Mouse (Mus musculus) erythroblast, embryonic 14.5 days (primary cell): ENCODE results near the gene Pitpnm1. TPM values are rescaled to one million over a fixed set of nuclear protein-coding genes. Genes with fewer than 3 reads are reported as not detected.

Source experiments
- H3K27me3 ChIP-seq: 2 replicates; pipeline ENCODE4 v1.6.1; 2012; ENCODE audit warnings: inconsistent platforms; ENCODE audit not compliant: control insufficient read depth
- H3K36me3 ChIP-seq: 2 replicates; pipeline ENCODE4 v1.6.1; 2012; ENCODE audit warnings: mild to moderate bottlenecking, inconsistent platforms; ENCODE audit not compliant: control insufficient read depth
- H3K4me1 ChIP-seq: 2 replicates; pipeline ENCODE4 v1.6.1; 2012; ENCODE audit warnings: inconsistent platforms; ENCODE audit not compliant: control insufficient read depth
- H3K4me3 ChIP-seq: replicated peaks from 2 replicates; pipeline ENCODE3; 2012; ENCODE audit warnings: moderate library complexity, mild to moderate bottlenecking, inconsistent platforms
- H3K9me3 ChIP-seq: 2 replicates; pipeline ENCODE4 v1.6.1; 2012; ENCODE audit warnings: low read length, inconsistent platforms, mixed read lengths; ENCODE audit not compliant: control insufficient read depth
- GATA1 ChIP-seq: IDR thresholded peaks from 2 replicates; pipeline ENCODE4 v1.6.1; 2012; ENCODE audit warnings: low read length, inconsistent platforms, mixed read lengths
- TAL1 ChIP-seq: IDR thresholded peaks from 3 replicates; pipeline ENCODE4 v1.6.1; 2012; ENCODE audit warnings: low read length, inconsistent platforms, mixed read lengths
- polyA plus RNA-seq: library from polyadenylated mRNA; stranded (reverse); fragments of >175 nt; gene quantifications from 2 replicates; pipeline ENCODE4 v1.2.3, GENCODE M21; 2012

The Pitpnm1 gene
- polyA plus RNA-seq, result 0.66 and 0.94 TPM in 2 replicates

- Histone ChIP-seq H3K36me3 (peaks cover 14% of the 10 kb centered on the region), H3K9me3 (peaks cover 8% of the 10 kb centered on the region; the same call in 1 of the 2 replicates)
- TF ChIP-seq TAL1 (no peak), GATA1 (no peak)
Measured at GRCm38 (mm10) chr19:4099837-4100717, at the start of gene Pitpnm1. Pitpnm1 (plus strand) TSS chr19:4099998.

DNA sequence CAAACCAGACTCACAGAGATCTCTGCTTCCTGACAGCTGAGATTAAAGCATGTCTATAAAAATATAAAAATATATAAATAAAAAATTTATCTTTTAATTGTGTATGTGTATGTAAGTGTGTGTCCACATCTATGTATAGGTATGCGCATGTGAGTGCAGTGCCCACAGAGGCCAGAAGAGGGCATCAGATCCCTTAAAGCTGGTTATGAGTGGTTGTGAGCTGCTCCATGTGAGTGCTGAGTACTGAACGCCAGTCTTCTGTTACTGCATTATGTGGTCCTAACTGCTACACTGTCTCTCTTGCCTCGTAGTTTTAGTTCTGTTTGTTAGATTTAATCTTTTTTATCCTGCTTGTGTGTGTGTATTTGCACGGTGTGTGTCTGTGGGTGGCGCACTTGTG is 48.8 kb upstream of the Pitpnm1 start:
- Histone ChIP-seq H3K36me3 (peaks cover 4% of the 10 kb centered on the region), H3K4me3 (no peak overlapping the region), H3K4me1 (peaks cover 39% of the 10 kb centered on the region), H3K9me3 (peaks cover 5% of the 10 kb centered on the region), H3K27me3 (no peaks in the 10 kb centered on the region)
- TF ChIP-seq GATA1 (no peak), TAL1 (no peak)

More at GRCm38 (mm10) chr19:4099837-4100717, at the start of gene Pitpnm1:
- Histone ChIP-seq H3K4me1 (peaks cover 52% of the 10 kb centered on the region), H3K27me3 (peaks cover 46% of the 10 kb centered on the region), H3K4me3 (peak within 1 kb of the TSS; percentile 83)

GRCm38 (mm10) chr19:4051741-4052515 is 47.9 kb upstream of the Pitpnm1 start:
- H3K4me3 ChIP-seq, result no peak overlapping the region
- H3K36me3 ChIP-seq, result peaks cover 4% of the 10 kb centered on the region
- no peak for TF ChIP-seq TAL1
- TF ChIP-seq GATA1, result no peak
- H3K9me3 ChIP-seq, result peaks cover 5% of the 10 kb centered on the region
- no peaks in the 10 kb centered on the region for H3K27me3 ChIP-seq
- H3K4me1 ChIP-seq, result peaks cover 38% of the 10 kb centered on the region

GRCm38 (mm10) chr19:4052516-4053030 is 47.2 kb upstream of the Pitpnm1 start:
- no peak overlapping the region for H3K4me3 ChIP-seq
- peaks cover 5% of the 10 kb centered on the region for H3K9me3 ChIP-seq
- peaks cover 7% of the 10 kb centered on the region for H3K36me3 ChIP-seq
- no peaks in the 10 kb centered on the region for H3K27me3 ChIP-seq
- H3K4me1 ChIP-seq, result peaks cover 36% of the 10 kb centered on the region
- TF ChIP-seq TAL1, result no peak
- TF ChIP-seq GATA1, result no peak

DNA sequence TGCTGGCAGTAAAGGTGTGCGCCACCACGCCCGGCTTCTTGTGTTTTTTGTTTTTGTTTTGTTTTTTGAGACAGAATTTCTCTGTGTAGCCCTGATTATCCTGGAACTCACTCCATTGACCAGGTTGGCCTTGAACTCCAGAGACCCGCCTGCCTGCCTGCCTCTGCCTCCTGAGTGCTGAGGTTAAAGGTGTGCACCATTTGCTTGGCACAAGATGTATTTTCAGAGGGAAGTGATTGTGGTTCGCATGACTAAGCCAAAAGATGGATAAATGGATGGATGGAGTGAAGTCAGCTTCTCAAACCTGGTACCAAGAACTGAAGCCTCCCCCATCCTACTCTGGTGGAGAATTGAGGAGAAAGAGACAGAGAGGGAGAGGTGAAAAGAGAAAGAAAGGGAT is 45.2 kb upstream of the Pitpnm1 start:
- no peak for TF ChIP-seq TAL1
- TF ChIP-seq GATA1, result no peak
- peaks cover 13% of the 10 kb centered on the region for H3K36me3 ChIP-seq
- no peaks in the 10 kb centered on the region for H3K27me3 ChIP-seq
- H3K4me1 ChIP-seq, result peaks cover 47% of the 10 kb centered on the region
- H3K4me3 ChIP-seq, result no peak overlapping the region
- H3K9me3 ChIP-seq, result peaks cover 5% of the 10 kb centered on the region

GRCm38 (mm10) chr19:4055216-4055946 is 44.4 kb upstream of the Pitpnm1 start:
- peaks cover 50% of the 10 kb centered on the region for H3K4me1 ChIP-seq
- TF ChIP-seq TAL1, result no peak
- TF ChIP-seq GATA1, result no peak
- H3K36me3 ChIP-seq, result peaks cover 13% of the 10 kb centered on the region
- peaks cover 5% of the 10 kb centered on the region for H3K9me3 ChIP-seq
- no peaks in the 10 kb centered on the region for H3K27me3 ChIP-seq
- H3K4me3 ChIP-seq, result no peak overlapping the region

GRCm38 (mm10) chr19:4055947-4056693 is 43.7 kb upstream of the Pitpnm1 start:
- TF ChIP-seq TAL1, result no peak
- no peak for TF ChIP-seq GATA1
- Histone ChIP-seq H3K4me1 (peaks cover 57% of the 10 kb centered on the region), H3K4me3 (no peak overlapping the region), H3K9me3 (peaks cover 3% of the 10 kb centered on the region), H3K36me3 (peaks cover 13% of the 10 kb centered on the region), H3K27me3 (no peaks in the 10 kb centered on the region)

DNA sequence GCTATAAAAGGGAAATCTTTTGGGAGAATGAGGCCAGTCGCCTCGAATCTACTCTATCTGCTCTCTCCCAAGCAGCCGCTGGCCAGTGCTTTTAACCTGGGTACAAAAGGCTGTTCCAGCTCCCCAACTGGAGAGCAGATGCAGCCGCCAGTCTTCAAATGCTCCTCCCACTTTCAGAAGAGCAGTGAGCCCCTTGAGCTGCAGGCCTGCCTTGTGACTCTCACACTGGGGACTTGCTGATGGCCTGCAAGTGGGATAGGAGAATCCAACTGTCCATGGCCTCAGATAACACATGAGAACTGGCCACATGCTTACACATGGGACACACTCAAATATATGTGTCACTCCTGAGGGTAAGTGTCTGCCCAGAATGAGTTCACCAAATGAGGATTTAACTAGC is 43.1 kb upstream of the Pitpnm1 start:
- peaks cover 58% of the 10 kb centered on the region for H3K4me1 ChIP-seq
- H3K9me3 ChIP-seq, result no peaks in the 10 kb centered on the region
- no peaks in the 10 kb centered on the region for H3K27me3 ChIP-seq
- no peak for TF ChIP-seq TAL1
- TF ChIP-seq GATA1, result no peak
- H3K4me3 ChIP-seq, result no peak overlapping the region
- peaks cover 13% of the 10 kb centered on the region for H3K36me3 ChIP-seq
